Mouse (Mus musculus) thymus, adult 2 months (tissue): ENCODE results near the gene Creb5.

ENCODE experiments used
- CTCF ChIP-seq: fragments of 200-500 bp; IDR thresholded peaks from 2 replicates; pipeline ENCODE4 v1.5.1; 2012; ENCODE audit warnings: mild to moderate bottlenecking, control low read depth, low read length, moderate library complexity, borderline replicate concordance; ENCODE audit not compliant: control insufficient read depth, poor library complexity, insufficient read depth; ENCODE audit errors: extremely low read depth
- POLR2A ChIP-seq: fragments of 200-500 bp; IDR thresholded peaks from 2 replicates; pipeline ENCODE4 v1.6.1; 2012; ENCODE audit warnings: mild to moderate bottlenecking, low read length, control low read depth, moderate library complexity; ENCODE audit not compliant: control insufficient read depth, poor library complexity, insufficient read depth; ENCODE audit errors: extremely low read depth

- TF ChIP-seq CTCF (no peak), POLR2A (no peak)
Measured at GRCm38 (mm10) chr6:53267036-53267435, 20.0 kb upstream of the Creb5 start.
